In the genomic region with DNA sequence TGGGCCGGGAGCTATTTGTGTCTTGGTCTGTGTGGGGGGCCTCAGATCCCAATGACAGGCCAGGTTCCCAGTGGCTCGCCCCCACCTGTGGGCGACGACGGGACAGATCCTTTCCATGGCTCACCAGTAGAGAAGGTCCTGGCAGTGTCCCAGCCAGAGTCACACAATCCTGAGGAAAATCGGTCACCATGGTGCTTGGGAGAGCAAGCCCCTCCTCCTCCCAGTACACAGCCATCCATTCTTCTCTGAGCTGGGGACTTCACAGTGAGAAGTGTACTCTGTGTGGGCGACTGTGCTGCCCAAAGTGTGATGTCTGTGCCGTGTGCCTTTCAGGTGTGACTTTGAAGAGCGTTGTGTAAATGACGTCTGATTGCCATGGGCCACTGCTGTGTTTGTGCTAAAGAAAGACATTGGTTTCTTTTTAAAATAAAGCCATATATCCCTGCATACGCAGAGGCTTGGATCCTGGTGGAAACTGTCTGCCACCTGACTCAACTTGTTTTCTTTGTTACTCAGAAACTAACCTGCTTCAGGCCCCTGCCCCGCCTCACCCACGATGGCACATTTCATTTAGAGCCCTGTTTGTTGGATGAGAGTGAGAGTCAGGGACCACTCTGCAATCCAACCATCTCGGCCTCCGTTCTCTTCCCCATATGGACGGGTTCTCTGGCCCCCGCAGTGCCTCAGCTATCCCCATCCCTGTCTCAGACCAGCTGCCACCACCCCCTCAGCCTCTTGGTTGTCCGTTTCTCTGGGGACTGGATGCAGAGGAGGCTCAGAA, we compare ENCODE assay signal across 11 mouse cellular contexts. TPM values are rescaled to one million over a fixed set of nuclear protein-coding genes. Genes with fewer than 3 reads are reported as not detected.
DNase-seq lines count a peak whose midpoint lies in the region; ATAC-seq and TF ChIP-seq lines count a peak whose summit lies in the region.
"Had no signal": no experiment of that assay in that cellular context is flagged by ENCODE, and none has a peak within 500 bp of the region (broad histone marks: within the 10 kb centered on the region; RNA-seq: fewer than 3 reads in every experiment).

No protein-coding gene starts in this region.

- no peak for TF ChIP-seq CTCF in olfactory bulb, adult 2 months (IDR thresholded peaks at IDR 0.05; ENCODE audit: insufficient read depth, low read depth, low read length)
- no peak for TF ChIP-seq CTCF in gastrocnemius, adult 2 months (IDR thresholded peaks at IDR 0.05)

- no peak overlapping the region for H3K9ac ChIP-seq in hindbrain, embryonic 12.5 days
- no peak overlapping the region for H3K9ac ChIP-seq in hindbrain, embryonic 11.5 days (ENCODE audit: low read depth, low read length)

- H3K4me2 ChIP-seq in hindbrain, embryonic 12.5 days (replicated peaks), result no peak overlapping the region
- no peak overlapping the region for H3K4me2 ChIP-seq in hindbrain, embryonic 11.5 days (replicated peaks; ENCODE audit: low read depth, low read length)
- H3K4me2 ChIP-seq: liver, embryonic 11.5 days had no signal

- peak; percentile 74 for ATAC-seq in hindbrain, embryonic 12.5 days (ENCODE audit: low FRiP score)
- ATAC-seq in hindbrain, embryonic 11.5 days (ENCODE audit: low FRiP score), result no peak

- peaks cover 10% of the 10 kb centered on the region for H3K9me3 ChIP-seq in hindbrain, embryonic 12.5 days (replicated peaks)
- no peaks in the 10 kb centered on the region for H3K9me3 ChIP-seq in hindbrain, embryonic 11.5 days (ENCODE audit: control insufficient read depth, low read length)

- 0 out of 2 replicates have a peak overlapping the region, but pooled peaks have one; percentile 1 for H3K27ac ChIP-seq in hindbrain, embryonic 12.5 days
- no peak overlapping the region for H3K27ac ChIP-seq in hindbrain, embryonic 11.5 days (ENCODE audit: low read depth, low read length)
- peak overlapping the region; percentile 74 for H3K27ac ChIP-seq in olfactory bulb, adult 2 months (ENCODE audit: insufficient read depth, low read depth, low read length)
- no peak overlapping the region for H3K27ac ChIP-seq in gastrocnemius, adult 2 months

- no peaks in the 10 kb centered on the region for H3K36me3 ChIP-seq in hindbrain, embryonic 12.5 days
- H3K36me3 ChIP-seq in hindbrain, embryonic 11.5 days (ENCODE audit: control insufficient read depth, insufficient read depth, low read length), result no peaks in the 10 kb centered on the region

- no peak for DNase-seq in hindbrain, embryonic 11.5 days (ENCODE audit: low spot score)
- peak; percentile 72 to 75 for DNase-seq in frontal cortex, postnatal 25 days (ENCODE audit: low spot score in 2 of 2)
- DNase-seq in left cerebral cortex, adult 9 months (ENCODE audit: low spot score in 2 of 2), result peak; percentile 87 to 94
- DNase-seq in gastrocnemius, adult 2 months, result no peak
- DNase-seq in ovary, postnatal 36 days (ENCODE audit: low spot score), result no peak
- no peak for DNase-seq in heart, adult 9 months (ENCODE audit: low spot score in 2 of 2)
- DNase-seq: B cell, adult 2 months had no signal

- no peak overlapping the region for H3K4me3 ChIP-seq in hindbrain, embryonic 12.5 days
- no peak overlapping the region for H3K4me3 ChIP-seq in hindbrain, embryonic 11.5 days (ENCODE audit: low read depth, low read length)
- no peak overlapping the region for H3K4me3 ChIP-seq in olfactory bulb, adult 2 months (ENCODE audit: insufficient read depth, low read depth, low read length)
- H3K4me3 ChIP-seq in gastrocnemius, adult 2 months, result no peak overlapping the region

- H3K27me3 ChIP-seq in hindbrain, embryonic 12.5 days, result no peaks in the 10 kb centered on the region
- no peaks in the 10 kb centered on the region for H3K27me3 ChIP-seq in hindbrain, embryonic 11.5 days (ENCODE audit: control insufficient read depth, insufficient read depth, low read length)

- intact Hi-C loops in gastrocnemius, adult 2 months (cut with DNase I), result no loop called here

- H3K4me1 ChIP-seq in hindbrain, embryonic 12.5 days, result peaks cover 21% of the 10 kb centered on the region
- peaks cover 4% of the 10 kb centered on the region; the same call in 1 of the 2 replicates for H3K4me1 ChIP-seq in hindbrain, embryonic 11.5 days (replicated peaks; ENCODE audit: control insufficient read depth, insufficient read depth, low read length)
- H3K4me1 ChIP-seq in olfactory bulb, adult 2 months (ENCODE audit: control insufficient read depth, insufficient read depth, low read length), result peaks cover 29% of the 10 kb centered on the region

- TF ChIP-seq POLR2A in olfactory bulb, adult 2 months (IDR thresholded peaks at IDR 0.05; ENCODE audit: insufficient read depth, low read depth, low read length), result no peak

- 71% methylated on average over 18 of the region's 18 CpGs for WGBS in hindbrain, embryonic 12.5 days
- 74% methylated on average over 18 of the region's 18 CpGs for WGBS in hindbrain, embryonic 11.5 days
- WGBS in olfactory bulb, adult 2 months, result 36% methylated on average over 18 of the region's 18 CpGs

RNA-seq across cellular contexts. Expression of gene Meltf, which starts 20.1 kb away (rescaled TPM):
- polyA plus RNA-seq in hindbrain, embryonic 12.5 days (2016; fragmentation: Nextera tagmentation; extraction: Ambion mirVana), result 0.40 and 0.60 TPM in 2 replicates
- polyA plus RNA-seq in hindbrain, embryonic 11.5 days (2014; fragmentation: Nextera tagmentation; extraction: Ambion mirVana), result not detected in 2 replicates
- polyA plus RNA-seq in olfactory bulb, adult 2 months (2012; ENCODE audit: insufficient read depth, insufficient read length, low replicate concordance, missing spikeins), result not detected in 2 replicates
- not detected for total RNA-seq in gastrocnemius, adult 2 months (2021)
- polyA plus RNA-seq: heart, embryonic 14.5 days had no signal

RNA-seq across cellular contexts. Expression of gene Pigz, which starts 34.9 kb away (rescaled TPM):
- polyA plus RNA-seq in hindbrain, embryonic 12.5 days (2016; fragmentation: Nextera tagmentation; extraction: Ambion mirVana), result 2.1 and 2.8 TPM in 2 replicates
- 1.2 and 1.5 TPM in 2 replicates for polyA plus RNA-seq in hindbrain, embryonic 11.5 days (2014; fragmentation: Nextera tagmentation; extraction: Ambion mirVana)
- polyA plus RNA-seq in olfactory bulb, adult 2 months (2012; ENCODE audit: insufficient read depth, insufficient read length, low replicate concordance, missing spikeins), result not detected in 2 replicates
- total RNA-seq in gastrocnemius, adult 2 months (2021), result under 1 TPM; 0.20 to 0.71 TPM

RNA-seq across cellular contexts. Expression of gene 0610012G03Rik, which starts 49.6 kb away (rescaled TPM):
- 81.1 and 88.2 TPM in 2 replicates for polyA plus RNA-seq in hindbrain, embryonic 12.5 days (2016; fragmentation: Nextera tagmentation; extraction: Ambion mirVana)
- 86.2 and 88.5 TPM in 2 replicates for polyA plus RNA-seq in hindbrain, embryonic 11.5 days (2014; fragmentation: Nextera tagmentation; extraction: Ambion mirVana)
- polyA plus RNA-seq in olfactory bulb, adult 2 months (2012; ENCODE audit: insufficient read depth, insufficient read length, low replicate concordance, missing spikeins), result not detected in 2 replicates
- total RNA-seq in gastrocnemius, adult 2 months (2021), result 10 to 100 TPM; 52.1 to 66.5 TPM

RNA-seq across cellular contexts. Expression of gene Ncbp2, which starts 49.6 kb away (rescaled TPM):
- 123 and 128 TPM in 2 replicates for polyA plus RNA-seq in hindbrain, embryonic 12.5 days (2016; fragmentation: Nextera tagmentation; extraction: Ambion mirVana)
- 148 and 160 TPM in 2 replicates for polyA plus RNA-seq in hindbrain, embryonic 11.5 days (2014; fragmentation: Nextera tagmentation; extraction: Ambion mirVana)
- polyA plus RNA-seq in olfactory bulb, adult 2 months (2012; ENCODE audit: insufficient read depth, insufficient read length, low replicate concordance, missing spikeins), result not detected in 2 replicates
- total RNA-seq in gastrocnemius, adult 2 months (2021), result 10 to 100 TPM; 11.5 to 17.9 TPM

Comparison
In these comparisons a context has a peak if more than half of its experiments do, and no peak if none do; other contexts are left out.
1. H3K27ac ChIP-seq: peak in hindbrain, embryonic 12.5 days (single experiment) and olfactory bulb, adult 2 months (single experiment); none in hindbrain, embryonic 11.5 days (single experiment) and gastrocnemius, adult 2 months (single experiment).
2. DNase-seq: peak in frontal cortex, postnatal 25 days (2 of 2) and left cerebral cortex, adult 9 months (2 of 2); none in hindbrain, embryonic 11.5 days (single experiment), gastrocnemius, adult 2 months (single experiment), ovary, postnatal 36 days (single experiment) and heart, adult 9 months (0 of 2).